Mouse (Mus musculus) left cerebral cortex, adult 8-10 months (tissue): Measurements from ENCODE around the gene Spin1. TPM values are rescaled to one million over a fixed set of nuclear protein-coding genes. Genes with fewer than 3 reads are reported as not detected.

Experiments used
- DNase-seq, 2 experiments: peaks; one replicate each; pipeline ENCODE4 v3.0.0; 2022; ENCODE audit warnings: low spot score in 2 of 2
- total RNA-seq, 4 experiments: library from RNA; stranded (reverse); gene quantifications; 2 replicates each; pipeline ENCODE4 v1.2.4; 2022

Gene Spin1
- total RNA-seq, 4 experiments from 2014 or later = 153 to 182 (median 175) TPM

- no peak for DNase-seq
These were observed 90.9 kb downstream of the Spin1 start for GRCm38 (mm10) chr13:51191416-51192140.

- no peak for DNase-seq
These were observed 93.2 kb downstream of the Spin1 start for GRCm38 (mm10) chr13:51193893-51194292.

GRCm38 (mm10) chr13:51197699-51198098 lies 97.0 kb downstream of the Spin1 start:
- DNase-seq = no peak

- peak in 1 of 2 experiments; percentile 50 for DNase-seq
These were observed 97.5 kb downstream of the Spin1 start for GRCm38 (mm10) chr13:51198186-51198585.

Other genes with a start within 250 kb of the Spin1 start
- 1 to 10 TPM in 1 of 4 experiments, not detected in 3; 1.1 TPM for gene Nxnl2, start 70.1 kb downstream of the Spin1 start, total RNA-seq